Mouse (Mus musculus): ENCODE measurements around the gene Atp6v1c2. TPM values are rescaled to one million over a fixed set of nuclear protein-coding genes. Genes with fewer than 3 reads are reported as not detected.

The Atp6v1c2 gene
- polyA plus RNA-seq (2012; rRNA removed) = not detected in 2 replicates

GRCm38 (mm10) chr12:17329259-17329658, at the start of gene Atp6v1c2:
Gene Atp6v1c2, minus strand, starts transcription at chr12:17329359.
- no peak for DNase-seq (ENCODE audit: low spot score)

- no peak for DNase-seq (ENCODE audit: low spot score)
These were observed 47.4 kb upstream of the Atp6v1c2 start for GRCm38 (mm10) chr12:17376521-17376920.

GRCm38 (mm10) chr12:17375243-17375642, 46.1 kb upstream of the Atp6v1c2 start:
- no peak for DNase-seq (ENCODE audit: low spot score)

GRCm38 (mm10) chr12:17373470-17373975, 44.4 kb upstream of the Atp6v1c2 start:
- DNase-seq (ENCODE audit: low spot score) = no peak

GRCm38 (mm10) chr12:17372696-17373095, 43.5 kb upstream of the Atp6v1c2 start:
- DNase-seq (ENCODE audit: low spot score) = no peak

GRCm38 (mm10) chr12:17371589-17372235, 42.6 kb upstream of the Atp6v1c2 start:
- no peak for DNase-seq (ENCODE audit: low spot score)

- no peak for DNase-seq (ENCODE audit: low spot score)
These were observed 40.6 kb upstream of the Atp6v1c2 start for GRCm38 (mm10) chr12:17369551-17370325.

GRCm38 (mm10) chr12:17369111-17369510, 40.0 kb upstream of the Atp6v1c2 start:
- DNase-seq (ENCODE audit: low spot score) = no peak

- DNase-seq (ENCODE audit: low spot score) = no peak
These were observed 37.8 kb upstream of the Atp6v1c2 start for GRCm38 (mm10) chr12:17366981-17367380.

GRCm38 (mm10) chr12:17362316-17362715, 33.2 kb upstream of the Atp6v1c2 start:
- DNase-seq (ENCODE audit: low spot score) = no peak

GRCm38 (mm10) chr12:17360650-17361049, 31.5 kb upstream of the Atp6v1c2 start:
- no peak for DNase-seq (ENCODE audit: low spot score)

- no peak for DNase-seq (ENCODE audit: low spot score)
These were observed 30.9 kb upstream of the Atp6v1c2 start for GRCm38 (mm10) chr12:17360104-17360503.

- DNase-seq (ENCODE audit: low spot score) = no peak
These were observed 29.8 kb upstream of the Atp6v1c2 start for GRCm38 (mm10) chr12:17358981-17359380.

- DNase-seq (ENCODE audit: low spot score) = no peak
These were observed 28.6 kb upstream of the Atp6v1c2 start for GRCm38 (mm10) chr12:17357795-17358194.

- no peak for DNase-seq (ENCODE audit: low spot score)
These were observed 27.7 kb upstream of the Atp6v1c2 start for GRCm38 (mm10) chr12:17356853-17357252.

GRCm38 (mm10) chr12:17350106-17350505, 20.9 kb upstream of the Atp6v1c2 start:
- no peak for DNase-seq (ENCODE audit: low spot score)

GRCm38 (mm10) chr12:17348048-17349036, 19.2 kb upstream of the Atp6v1c2 start, which contains the start of gene Nol10:
Gene Nol10, plus strand, starts transcription at chr12:17348458.
- peak; percentile 72 for DNase-seq (ENCODE audit: low spot score)

GRCm38 (mm10) chr12:17347327-17348047, 18.3 kb upstream of the Atp6v1c2 start:
- no peak for DNase-seq (ENCODE audit: low spot score)

- no peak for DNase-seq (ENCODE audit: low spot score)
These were observed 10.2 kb upstream of the Atp6v1c2 start for GRCm38 (mm10) chr12:17339114-17339905.

- no peak for DNase-seq (ENCODE audit: low spot score)
These were observed 9.2 kb upstream of the Atp6v1c2 start for GRCm38 (mm10) chr12:17338338-17338737.

Data from urinary bladder, adult 2 months (tissue).